Mouse (Mus musculus) kidney, adult 2 months (tissue): ENCODE measurements around the gene Hist1h2ac.

ENCODE experiments used
- CTCF ChIP-seq: fragments of 200-500 bp; conservative IDR thresholded peaks from 2 replicates; pipeline ENCODE4 v1.5.1; 2011; ENCODE audit warnings: low read depth, mild to moderate bottlenecking, control low read depth, low read length, moderate library complexity, mixed read lengths; ENCODE audit not compliant: insufficient read depth, insufficient read length
- POLR2A ChIP-seq: fragments of 200-500 bp; IDR thresholded peaks from one replicate; pipeline ENCODE4 v1.6.1; 2011; ENCODE audit warnings: low read depth, low read length, control low read depth

- TF ChIP-seq CTCF (no peak), POLR2A (no peak)
Observed at GRCm38 (mm10) chr13:23662536-23662935, 21.2 kb downstream of the Hist1h2ac start.
